Mouse (Mus musculus): Measurements from ENCODE around the gene Gm5475. TPM values are rescaled to one million over a fixed set of nuclear protein-coding genes. Genes with fewer than 3 reads are reported as not detected.

Gm5475 gene
- total RNA-seq, 2 experiments from 2014 or later = not detected

DNA sequence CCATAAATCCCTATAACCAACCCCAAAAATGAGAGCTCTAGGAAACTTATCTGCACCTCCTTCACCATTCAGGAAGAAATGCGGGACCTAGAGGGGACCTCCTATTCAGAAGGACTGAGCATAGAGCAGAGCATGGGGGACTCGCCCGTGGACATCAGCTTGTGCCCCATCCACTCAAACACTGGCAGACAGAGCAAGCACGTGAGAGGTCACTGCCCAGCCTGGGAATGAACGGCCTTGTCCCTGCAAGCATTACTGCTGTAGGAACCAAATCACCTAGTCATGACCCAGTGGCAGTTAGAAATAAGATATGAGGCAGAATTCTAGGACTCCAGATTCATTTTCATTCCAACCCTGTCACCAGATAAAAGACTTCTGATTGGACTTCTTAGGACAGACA is 10.2 kb upstream of the Gm5475 start:
- DNase-seq (ENCODE audit: low spot score in 2 of 2) = no peak

DNA sequence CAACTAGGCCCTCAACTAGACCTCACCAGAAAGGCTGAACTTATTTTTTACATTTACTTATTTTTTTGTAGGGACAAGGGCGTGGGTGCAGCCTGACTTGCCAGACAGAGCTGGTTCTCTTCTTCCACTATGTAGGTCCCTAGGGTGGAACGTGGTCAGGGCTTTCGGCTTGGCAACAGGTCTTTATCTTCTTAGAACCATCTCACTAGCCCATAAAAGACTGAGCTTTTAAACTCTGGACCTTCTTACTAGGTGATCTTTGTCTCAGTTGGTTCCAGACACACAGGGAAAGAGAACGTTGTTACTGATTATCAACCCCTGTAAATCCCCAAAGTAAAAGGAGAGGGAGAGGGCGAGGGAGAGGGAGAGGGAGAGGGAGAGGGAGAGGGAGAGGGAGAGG is 8.6 kb upstream of the Gm5475 start:
- DNase-seq (ENCODE audit: low spot score in 2 of 2) = no peak

DNA sequence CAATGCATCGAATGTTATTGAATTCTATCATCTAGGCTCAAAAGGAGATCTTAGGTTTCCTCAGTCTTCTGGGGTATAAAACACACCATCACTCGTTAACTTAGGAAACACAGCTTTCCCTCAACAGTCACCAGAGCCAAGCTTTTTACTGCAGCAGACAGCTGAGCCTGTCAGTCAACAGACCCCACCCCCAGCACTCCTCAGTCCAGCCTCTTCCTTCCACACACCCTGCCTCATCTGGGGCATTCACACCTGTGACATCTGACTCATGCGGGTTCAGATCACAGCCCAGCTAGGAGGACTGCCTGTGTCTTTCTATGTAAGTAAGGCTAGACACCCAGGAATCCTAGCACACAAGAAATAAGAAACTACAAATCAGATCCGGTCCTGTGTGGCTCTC is 7.9 kb upstream of the Gm5475 start:
- no peak for DNase-seq (ENCODE audit: low spot score in 2 of 2)

DNA sequence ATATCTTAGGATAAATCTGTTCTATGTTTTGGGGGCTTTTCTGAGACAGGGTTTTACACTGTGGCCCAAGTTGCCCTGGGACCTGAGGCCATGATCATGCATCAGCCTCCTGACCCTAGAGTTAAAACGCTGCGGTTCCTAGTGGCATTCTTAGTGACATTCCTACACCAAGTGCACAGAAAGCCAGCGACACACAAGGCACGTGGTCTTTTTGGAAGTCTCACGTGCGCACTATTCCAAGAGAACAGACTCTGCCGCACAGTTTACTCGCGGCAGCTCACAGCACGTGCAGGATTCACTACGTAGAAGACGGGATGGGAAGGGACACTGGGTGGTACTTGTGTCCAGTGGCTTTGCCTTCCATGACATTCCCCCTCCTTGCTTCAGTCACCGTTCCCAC is 7.0 kb upstream of the Gm5475 start:
- DNase-seq (ENCODE audit: low spot score in 2 of 2) = no peak

DNA sequence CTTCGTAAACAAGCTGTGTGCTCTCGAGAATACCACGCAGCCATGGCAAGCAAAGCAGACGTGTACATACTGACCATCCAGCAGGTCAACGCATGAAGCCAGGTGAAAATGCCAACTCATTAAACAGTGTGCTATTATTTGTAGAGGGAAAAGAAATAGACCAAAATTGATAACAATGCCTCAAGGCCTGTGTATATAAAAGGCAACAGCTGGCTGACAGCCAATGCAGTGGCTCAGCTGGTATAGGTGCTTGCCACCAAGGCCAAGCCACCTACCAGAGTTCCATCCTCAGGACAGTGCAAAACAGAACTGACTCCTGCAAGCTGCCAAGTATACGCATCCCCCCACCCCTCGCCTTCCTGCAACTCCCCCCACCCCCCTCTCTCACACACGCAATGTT is 6.3 kb upstream of the Gm5475 start:
- no peak for DNase-seq (ENCODE audit: low spot score in 2 of 2)

DNA sequence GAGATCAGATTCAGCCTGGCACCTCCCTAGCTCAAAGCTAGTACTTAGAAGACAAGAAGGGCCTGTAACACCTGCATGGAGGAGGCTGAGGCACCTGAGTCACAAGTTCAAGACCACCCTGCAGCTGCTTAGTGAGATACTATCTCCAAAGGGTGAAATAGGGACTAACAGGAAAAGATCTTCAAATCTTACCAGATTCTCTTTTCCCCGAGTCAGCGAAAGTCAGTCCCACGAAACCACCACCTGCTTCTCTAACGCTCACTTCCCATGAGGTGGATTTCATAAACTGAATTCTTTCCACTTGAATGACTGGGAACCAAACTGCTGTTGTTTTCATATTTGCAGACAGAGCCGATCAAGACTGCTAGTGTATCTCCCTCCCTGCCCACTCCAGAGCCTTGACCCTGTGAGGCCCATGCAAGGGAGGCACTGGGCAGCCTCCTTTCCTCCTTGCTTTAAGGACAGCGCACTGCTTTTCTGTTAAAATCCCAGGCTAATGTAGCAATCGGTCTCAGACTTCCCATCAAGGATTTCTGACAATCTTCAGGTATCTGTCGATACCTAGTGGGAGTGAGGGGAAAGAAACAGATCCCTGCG is 4.0 kb upstream of the Gm5475 start:
- no peak for DNase-seq (ENCODE audit: low spot score in 2 of 2)

DNA sequence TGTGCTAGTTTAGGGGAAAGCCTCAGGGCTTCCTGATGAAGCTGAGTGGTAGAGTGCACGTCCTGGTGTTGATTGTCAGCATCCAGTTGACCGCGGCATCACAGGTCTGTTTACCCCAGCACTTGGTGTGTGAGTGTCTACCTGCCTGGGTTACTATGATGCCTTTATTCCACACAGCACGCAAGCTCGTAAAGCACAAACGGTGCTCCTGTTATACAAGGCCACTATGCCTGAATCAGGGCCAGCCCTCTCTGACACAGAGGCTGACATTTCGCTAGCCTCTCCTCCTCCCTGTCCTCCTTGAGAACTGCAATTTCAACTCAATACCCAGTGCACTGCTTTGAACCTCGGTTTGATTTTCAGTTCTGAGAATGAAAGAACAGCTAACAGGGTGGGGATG is 2.6 kb upstream of the Gm5475 start:
- no peak for DNase-seq (ENCODE audit: low spot score in 2 of 2)

DNA sequence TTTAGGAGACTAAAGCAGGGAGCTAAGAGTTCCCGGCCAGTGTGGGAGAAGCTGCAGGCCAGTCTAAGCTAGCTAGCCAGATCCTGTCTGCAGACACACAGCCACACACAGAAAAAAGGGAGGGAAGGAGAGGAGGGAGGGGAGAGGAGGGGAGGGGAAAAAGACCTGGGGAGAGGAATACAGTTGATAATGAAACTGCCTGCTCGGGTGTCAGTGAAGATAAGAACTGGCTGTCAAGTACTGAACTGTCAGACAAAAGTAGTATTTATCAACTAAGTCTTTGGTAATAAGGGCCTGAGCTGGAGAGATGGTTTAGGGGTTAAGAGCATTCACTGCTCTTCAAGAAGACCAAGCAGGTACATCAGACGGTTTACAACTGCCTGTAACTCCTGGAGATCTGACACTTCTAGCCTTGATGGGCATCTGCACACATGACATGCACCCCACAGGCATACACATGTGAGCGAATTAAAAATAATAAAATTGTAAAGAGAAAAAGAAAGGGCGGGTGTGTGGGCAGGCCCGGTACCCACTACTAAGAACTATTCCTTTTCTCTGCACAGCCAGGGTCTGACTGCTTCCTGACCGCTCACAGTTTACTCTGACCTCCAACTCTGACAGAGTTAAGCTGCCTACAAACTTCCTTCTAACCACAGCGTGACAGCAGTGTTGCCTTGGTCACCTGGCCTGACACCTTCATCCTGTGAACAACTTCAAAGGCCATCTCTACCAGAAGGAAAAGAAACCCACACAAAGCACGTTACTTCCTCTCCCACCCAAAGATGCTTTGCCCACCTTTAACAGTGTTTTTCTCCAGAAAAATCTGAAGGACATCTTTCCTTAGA is 1.8 kb upstream of the Gm5475 start:
- no peak for DNase-seq (ENCODE audit: low spot score in 2 of 2)

DNA sequence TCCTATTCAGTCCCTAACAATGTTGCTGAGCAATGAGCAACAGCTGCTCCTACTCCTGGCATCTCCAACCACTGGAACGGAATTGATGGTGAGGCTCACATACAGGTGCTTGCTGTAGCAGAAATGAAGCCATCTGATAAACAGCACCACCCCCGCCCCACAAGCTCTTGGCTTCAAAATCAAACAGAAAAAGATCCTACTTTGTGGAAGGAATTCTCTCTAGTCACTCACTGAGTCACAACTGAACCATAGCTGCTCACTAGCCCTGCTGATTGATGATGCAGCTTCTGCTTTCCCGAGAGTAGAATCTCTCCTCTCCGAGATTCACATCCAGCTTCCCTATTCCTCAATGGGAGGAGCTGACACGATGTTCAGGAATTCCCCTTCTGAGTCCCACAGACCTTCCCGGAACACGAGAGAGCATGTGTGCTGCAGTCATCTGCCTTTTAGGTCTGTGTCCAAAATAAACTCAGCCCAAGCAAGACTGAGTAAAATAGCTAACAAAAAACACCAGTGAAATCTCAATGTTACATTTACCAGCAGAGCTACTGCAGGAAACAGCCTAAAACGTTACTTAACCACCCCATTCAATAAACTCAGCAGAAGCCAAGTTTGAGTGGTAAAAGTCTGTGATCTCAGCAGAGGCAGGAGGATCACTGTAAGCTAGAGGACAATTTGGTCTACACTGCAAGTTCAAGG is 739 bp upstream of the Gm5475 start:
- DNase-seq (ENCODE audit: low spot score in 2 of 2) = no peak

DNA sequence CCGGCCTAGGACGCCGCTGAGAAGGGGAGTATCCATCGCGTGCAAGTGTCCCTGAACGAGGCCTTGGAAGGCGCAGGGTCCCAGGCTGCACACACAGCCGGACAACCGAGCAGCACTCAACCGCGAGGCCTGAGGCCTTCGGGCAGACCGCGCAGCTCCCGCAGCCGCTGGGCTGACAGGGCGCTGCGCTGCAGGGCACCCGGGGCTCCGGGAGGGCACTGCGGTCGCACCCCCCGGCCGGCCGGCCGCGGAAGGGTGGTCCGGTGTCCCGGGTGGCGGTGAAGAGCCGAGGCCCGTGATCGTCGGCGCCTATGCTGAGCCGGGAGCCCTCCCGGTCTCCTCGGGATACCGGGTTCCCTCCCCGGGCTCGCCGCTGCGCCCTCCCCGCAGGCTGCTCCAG is 529 bp downstream of the Gm5475 start:
- no peak for DNase-seq (ENCODE audit: low spot score in 2 of 2)

DNA sequence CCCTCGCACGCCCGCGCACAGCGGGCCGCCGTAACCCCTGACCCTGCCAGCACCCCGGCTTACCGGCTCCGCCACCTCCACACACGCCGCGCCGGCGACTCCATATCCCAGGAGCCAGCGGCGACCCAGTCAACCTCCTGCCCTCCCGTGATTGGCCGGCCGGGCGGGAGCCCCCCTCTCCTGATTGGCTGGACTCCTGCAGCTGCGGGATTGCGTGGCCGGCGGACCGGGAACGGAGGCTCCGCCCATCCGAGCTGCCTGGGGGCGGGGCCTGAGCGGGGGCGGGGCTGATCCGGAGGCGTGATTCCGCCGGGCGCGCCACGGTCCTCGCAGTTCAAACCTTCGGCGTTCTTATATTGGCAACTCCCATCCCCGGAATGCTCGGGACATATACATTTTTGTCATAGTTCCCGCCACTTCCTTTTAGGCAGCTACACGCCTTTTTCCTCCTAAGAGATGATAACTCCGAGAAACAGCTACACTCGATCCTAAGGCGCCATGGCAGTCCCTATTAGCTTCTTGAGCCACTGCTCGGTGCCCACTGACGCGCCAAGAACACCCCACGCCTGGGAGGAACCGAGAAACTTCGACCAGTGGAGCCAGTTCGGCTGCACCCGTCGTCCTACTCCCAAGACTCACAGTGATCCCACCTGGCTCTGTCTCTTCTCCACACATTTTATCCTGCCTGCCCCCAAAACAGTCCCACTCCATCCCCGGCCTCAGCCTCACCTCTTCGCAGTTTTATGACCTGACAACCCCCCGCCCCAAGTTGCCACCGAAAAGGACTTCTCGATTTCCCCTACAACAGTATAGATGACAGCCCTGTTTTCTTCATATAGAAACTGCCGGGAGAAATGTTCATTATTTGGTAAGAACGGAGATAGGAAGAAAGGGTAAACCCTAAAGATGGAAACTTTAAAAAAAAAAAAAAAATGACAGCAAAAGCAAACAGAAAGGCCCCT is 1.2 kb downstream of the Gm5475 start:
- DNase-seq (ENCODE audit: low spot score in 2 of 2) = peak; percentile 94 to 96

DNA sequence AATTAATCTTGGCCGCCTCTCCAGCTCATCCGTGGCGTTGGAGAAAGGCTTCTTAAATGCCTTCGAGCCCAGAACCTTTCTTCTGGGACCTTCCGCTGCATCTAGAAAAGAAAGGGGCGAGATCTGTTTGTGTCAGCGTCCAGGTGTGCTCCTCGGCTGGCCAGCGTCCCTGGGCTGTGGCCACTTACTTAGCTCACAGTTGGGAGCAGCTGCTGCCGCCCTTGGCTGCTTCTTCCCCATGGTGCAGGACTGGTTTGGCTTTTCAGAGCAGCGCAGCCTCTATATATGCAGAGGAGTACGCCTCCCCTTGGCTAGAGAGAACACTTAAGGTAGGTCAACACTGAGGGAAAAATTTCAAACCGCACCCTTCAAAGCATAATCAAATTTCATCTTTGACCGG is 2.0 kb downstream of the Gm5475 start:
- DNase-seq (ENCODE audit: low spot score in 2 of 2) = no peak

DNA sequence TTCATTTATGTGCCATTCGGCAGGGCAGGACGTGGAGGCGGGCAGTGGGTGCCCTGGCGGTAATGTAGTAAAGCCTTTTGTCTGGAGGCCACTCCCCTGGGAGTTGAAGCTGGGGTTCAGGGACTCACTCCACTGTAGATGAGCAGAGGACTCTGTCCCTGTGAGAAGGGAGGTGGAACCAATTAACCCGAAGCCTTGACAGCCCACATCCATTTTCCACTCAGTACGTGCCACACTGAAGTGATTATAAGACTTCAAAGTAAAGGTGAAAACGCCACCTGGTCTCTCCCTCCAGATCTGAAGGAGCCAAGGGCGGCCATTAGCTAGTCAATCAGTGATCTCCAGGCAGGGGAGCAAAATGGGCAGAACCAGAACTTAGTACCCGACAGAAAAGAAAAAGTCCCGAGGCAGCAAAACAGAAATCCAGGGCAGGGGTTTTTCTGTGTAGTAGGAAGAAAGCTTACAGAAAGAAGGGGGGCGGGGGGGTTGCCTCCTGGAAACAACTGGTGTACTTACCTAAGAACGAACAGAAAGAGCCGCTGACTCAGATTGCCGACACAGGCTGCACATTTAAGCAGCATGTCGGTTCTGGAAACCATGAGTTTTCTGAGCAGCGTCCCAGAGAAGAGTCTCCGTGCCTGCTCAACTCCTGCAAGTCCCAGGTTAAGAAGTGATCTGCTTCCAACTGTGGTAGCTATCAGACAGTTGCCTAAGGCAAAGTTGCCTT is 2.6 kb downstream of the Gm5475 start, which contains the start of gene Slc11a2:
TSS of gene Slc11a2 (minus strand) at position 677 of the 727 bp plus-strand sequence.
- DNase-seq (ENCODE audit: low spot score in 2 of 2) = no peak

DNA sequence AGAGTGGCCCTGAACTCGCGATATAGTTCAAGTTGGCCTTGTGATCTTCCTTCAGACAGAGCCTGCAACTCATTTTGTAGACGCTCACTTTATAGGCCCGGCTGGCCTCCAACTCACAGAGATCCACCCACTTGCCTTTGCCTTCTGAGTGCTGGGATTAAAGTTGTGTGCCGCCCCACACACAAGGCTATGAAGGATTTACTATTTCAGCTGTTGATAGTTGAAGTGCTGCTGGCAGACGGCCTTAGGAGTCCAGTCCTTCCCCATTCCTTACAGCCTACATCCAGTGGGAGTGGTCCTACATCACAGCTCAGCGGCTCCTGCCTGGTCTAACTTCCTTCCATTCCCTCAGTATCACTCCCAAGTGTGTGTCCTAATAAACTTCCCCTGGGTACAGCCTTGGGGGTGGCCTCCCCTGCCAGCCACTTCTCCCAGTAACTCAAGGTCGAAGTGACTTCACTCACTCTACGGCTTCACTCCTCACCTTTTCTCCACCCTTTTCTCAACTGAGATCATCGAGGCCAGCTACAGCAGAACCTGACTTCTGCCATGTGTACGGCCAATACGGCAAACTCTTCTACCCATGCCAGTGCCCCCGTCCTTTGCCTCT is 6.5 kb downstream of the Gm5475 start:
- DNase-seq (ENCODE audit: low spot score in 2 of 2) = no peak

DNA sequence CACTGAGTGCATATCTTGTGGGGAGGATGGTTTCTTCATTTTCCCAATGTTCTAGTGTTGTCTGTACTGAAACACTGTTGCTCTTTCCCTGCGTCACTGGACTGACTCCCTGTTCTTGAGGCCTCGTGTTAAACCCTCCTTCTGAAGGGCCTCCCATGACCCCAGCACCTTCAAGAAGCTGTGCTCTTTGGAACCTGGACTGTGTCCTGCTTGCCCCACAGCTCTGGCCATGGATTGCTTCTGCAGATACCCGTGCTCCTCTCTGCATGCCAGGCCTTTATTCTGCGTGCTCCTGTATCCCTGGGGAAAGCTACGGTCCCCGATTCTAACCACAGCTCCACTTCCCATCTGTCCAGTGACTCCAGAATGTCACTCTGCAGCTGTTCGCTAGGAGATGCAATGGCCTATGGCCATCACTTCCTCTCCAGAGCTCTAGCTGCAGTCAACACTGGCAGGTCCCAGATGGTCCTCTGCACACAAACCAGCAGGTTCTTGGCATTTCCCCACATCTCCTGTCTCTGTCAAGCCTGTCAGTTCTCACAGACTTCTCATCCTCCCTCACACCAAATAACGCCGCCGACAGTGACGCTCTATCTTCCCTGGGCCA is 8.1 kb downstream of the Gm5475 start:
- no peak for DNase-seq (ENCODE audit: low spot score in 2 of 2)

DNA sequence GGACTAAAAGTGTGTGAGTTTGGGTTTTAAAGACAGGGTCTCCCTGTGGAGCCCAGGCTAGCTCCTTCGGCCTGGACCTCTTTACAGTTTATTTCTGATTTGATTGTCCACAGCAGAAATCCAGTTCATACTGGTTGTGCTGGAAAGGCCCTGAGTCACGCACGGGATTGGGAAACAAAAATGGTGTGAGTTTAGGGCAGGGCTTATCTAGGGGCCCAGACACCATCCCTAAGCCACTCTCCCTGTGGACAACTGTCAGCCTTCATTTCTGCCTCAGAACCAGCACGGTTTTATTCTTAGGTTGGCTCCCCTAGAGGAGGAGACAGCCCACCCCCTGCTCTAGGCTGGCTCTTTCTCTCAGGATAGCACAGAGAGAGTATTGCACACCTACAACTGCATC is 11.3 kb downstream of the Gm5475 start:
- DNase-seq (ENCODE audit: low spot score in 2 of 2) = no peak

DNA sequence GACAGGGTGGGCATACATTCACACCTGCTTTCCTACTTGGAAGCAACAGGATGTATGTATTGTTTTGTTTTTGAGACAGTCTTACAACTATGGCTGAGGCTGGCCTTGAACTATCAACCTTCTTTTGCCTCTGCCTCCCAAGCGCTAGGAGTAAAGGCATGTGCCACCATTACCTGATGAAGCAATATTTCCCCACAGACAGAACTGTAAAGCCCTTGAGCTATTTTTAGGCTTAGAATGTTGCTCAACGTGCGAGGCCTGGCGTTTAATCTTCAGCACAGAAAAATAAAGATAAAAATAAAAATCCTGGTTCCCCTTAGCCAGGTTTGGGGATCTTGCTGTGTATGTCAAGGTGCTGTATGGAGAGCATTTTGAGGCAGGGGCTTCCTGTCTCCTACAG is 14.2 kb downstream of the Gm5475 start:
- DNase-seq (ENCODE audit: low spot score in 2 of 2) = no peak

DNA sequence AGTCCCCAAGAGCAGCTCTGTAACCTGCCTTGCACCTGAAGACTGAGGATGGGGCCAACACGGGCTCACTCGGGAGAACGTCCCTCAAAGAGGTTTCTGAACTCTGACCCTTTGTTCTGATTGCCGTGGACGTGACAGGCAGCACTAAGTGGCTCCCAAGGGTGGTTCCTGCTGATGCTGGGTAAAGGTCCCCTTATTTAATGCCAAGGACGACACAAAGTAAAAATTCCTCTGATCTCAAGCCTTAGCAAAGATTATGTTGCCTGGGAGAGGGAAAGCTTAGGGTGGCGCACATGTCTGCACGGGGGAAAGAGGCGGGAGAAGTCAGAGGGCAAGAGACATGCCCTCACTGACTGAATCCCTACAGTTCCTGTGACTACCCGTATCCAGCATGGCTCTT is 14.6 kb downstream of the Gm5475 start:
- no peak for DNase-seq (ENCODE audit: low spot score in 2 of 2)

DNA sequence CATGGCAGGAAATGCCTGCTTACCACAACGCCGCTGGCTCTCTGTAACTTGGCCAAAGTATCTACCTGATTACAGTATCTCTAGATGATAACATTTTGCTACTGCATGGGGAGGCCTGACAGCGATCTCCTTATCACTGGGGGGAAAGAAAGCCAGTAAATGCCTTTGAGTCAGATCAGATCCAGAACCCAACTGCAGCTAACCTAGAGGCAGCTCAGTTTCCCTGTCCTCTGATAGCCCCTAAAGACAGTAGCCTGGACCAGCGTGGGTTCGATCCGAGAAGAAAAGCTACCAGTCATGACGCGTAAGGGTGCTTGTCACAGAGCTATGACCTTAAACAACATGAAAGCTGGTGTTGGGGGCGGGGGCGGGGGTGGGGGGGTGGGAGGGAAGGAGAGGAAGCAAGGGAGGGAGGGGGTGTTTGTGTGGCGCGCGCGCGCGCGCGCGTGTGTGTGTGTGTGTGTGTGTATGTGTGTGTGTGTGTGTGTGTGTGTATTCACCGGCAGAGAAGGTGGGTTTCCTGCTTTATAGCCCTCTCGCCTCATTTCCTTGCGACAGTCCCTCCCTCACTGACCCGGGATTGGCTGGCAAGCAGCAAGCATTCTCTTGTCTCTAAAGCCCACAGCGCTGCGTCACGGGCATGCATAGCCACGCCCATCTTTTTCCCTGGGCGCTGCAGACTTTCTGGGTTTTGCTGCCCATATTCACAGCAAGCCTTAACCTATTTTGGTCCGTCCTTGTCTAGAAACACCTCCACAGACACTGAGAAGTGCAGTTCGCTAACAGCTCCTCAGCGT is 21.4 kb downstream of the Gm5475 start:
- peak; percentile 78 to 84 for DNase-seq (ENCODE audit: low spot score in 2 of 2)
